Mouse (Mus musculus): ENCODE results near the gene Zfp712. TPM values are rescaled to one million over a fixed set of nuclear protein-coding genes. Genes with fewer than 3 reads are reported as not detected.

Zfp712 gene
- polyA plus RNA-seq, 2 experiments = 0.28 to 1.0 TPM

DNA sequence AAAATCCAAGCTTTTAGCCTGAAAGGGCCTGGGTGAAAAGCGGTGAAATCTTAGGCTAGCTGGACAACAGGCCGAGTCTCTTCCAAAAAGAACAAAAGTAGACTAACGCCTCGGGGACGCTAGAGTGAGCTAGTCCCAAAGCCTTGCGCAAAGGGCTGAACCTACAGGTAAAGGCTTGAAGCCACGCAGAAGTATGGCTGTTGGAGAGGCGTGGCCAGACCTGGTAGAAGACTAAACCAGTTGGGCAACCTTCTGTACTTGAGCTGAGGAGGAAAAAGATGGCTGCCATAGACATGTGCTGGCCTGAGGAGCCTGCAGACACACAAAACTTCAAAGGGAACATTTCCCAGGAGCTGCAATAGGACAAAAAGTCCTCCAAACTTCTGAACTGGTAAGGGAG lies 4.4 kb upstream of the Zfp712 start:
- Histone ChIP-seq H3K9me3 (ENCODE audit: control insufficient read depth, low read length) (peaks cover 2% of the 10 kb centered on the region; the same call in 1 of the 2 replicates), H3K4me1 (replicated peaks; ENCODE audit: control insufficient read depth in 2 of 2, insufficient read depth in 2 of 2, low read length in 1 of 2) (peaks cover 0 to under 1% of the 10 kb centered on the region in 2 experiments; a peak in 2 of 4 replicates), H3K9ac (replicated peaks) (no peak overlapping the region), H3K4me2 (ENCODE audit: low read depth) (no peak overlapping the region), H3K36me3 (replicated peaks; ENCODE audit: control insufficient read depth, insufficient read depth, low read depth) (peaks cover 4% of the 10 kb centered on the region), H3K27ac (no peak overlapping the region), H3K27me3 (ENCODE audit: control insufficient read depth, insufficient read depth, low read length) (no peaks in the 10 kb centered on the region), H3K4me3 (ENCODE audit: insufficient read depth in 1 of 2, low read depth in 2 of 2, low read length in 2 of 2) (no peak overlapping the region)
- TF ChIP-seq EP300 (IDR thresholded peaks at IDR 0.05; ENCODE audit: low read depth) = no peak
- TF ChIP-seq CTCF (IDR thresholded peaks at IDR 0.05; ENCODE audit: low read depth) = no peak
- ATAC-seq (ENCODE audit: insufficient read depth) (no peak), DNase-seq (ENCODE audit: low read depth in 3 of 3, low spot score in 3 of 3) (no peak)
- 83% methylated on average over 8 of the region's 8 CpGs for WGBS (ENCODE audit: insufficient replicate concordance)

DNA sequence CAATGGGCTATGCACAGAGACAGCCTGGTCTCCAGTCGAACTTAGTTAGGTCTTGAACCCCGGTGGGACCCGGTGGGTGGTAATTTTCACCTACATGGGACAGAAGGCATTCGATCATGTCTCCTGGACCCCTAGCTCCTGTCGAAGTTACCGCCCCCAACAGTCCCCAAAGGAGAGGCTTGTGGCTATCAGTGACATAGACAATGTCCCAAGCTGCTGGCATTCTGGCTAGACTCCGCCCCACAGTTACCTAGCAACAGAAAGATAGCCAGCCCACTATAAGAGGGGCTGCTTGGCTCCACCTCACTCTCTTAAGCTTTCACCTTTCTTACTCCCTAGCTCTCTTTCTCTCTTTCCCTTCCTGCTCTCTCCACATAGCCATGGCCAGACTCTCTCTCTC lies 1.5 kb upstream of the Zfp712 start:
- TF ChIP-seq EP300 (IDR thresholded peaks at IDR 0.05; ENCODE audit: low read depth) (no peak), CTCF (IDR thresholded peaks at IDR 0.05; ENCODE audit: low read depth) (no peak)
- Histone ChIP-seq H3K9ac (replicated peaks) (no peak overlapping the region), H3K4me1 (replicated peaks; ENCODE audit: control insufficient read depth in 2 of 2, insufficient read depth in 2 of 2, low read length in 1 of 2) (peaks cover 2 to 4% of the 10 kb centered on the region in 2 experiments; a peak in 3 of 4 replicates), H3K27ac (no peak overlapping the region), H3K9me3 (ENCODE audit: control insufficient read depth, low read length) (no peaks in the 10 kb centered on the region), H3K27me3 (ENCODE audit: control insufficient read depth, insufficient read depth, low read length) (no peaks in the 10 kb centered on the region), H3K4me3 (ENCODE audit: insufficient read depth in 1 of 2, low read depth in 2 of 2, low read length in 2 of 2) (no peak overlapping the region), H3K36me3 (replicated peaks; ENCODE audit: control insufficient read depth, insufficient read depth, low read depth) (no peaks in the 10 kb centered on the region), H3K4me2 (ENCODE audit: low read depth) (no peak overlapping the region)
- DNase-seq (ENCODE audit: low read depth in 3 of 3, low spot score in 3 of 3) = no peak
- no peak for ATAC-seq (ENCODE audit: insufficient read depth)
- WGBS (ENCODE audit: insufficient replicate concordance) = 55% methylated on average over 7 of the region's 7 CpGs

DNA sequence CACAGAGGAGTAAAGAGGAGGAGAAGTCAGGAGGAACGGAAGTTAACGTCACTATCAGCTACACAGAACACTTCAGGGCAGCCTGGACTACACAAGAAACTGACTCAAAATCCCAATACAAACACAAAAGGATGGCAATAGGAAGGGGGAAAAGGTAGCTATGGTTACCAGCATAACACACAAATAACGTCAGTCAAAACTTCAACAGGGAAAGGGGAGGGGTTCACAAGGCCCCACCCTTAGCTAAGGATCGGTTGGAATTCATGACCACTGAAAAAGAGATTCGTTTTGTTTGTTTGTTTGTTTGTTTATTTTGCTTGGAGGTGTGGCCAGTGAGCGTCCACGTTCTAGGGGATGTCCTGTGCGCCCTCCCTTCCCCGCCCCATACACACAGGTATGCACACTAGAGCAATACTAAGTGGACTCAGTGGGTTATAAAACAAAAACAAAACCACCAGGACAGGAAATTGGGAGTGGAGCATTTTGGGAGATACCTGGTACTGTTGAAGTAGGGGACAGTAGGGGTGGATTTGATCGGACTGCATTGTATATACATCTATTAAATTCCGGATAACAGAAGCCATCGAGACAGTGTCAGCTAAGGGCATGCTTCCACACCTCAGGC lies 697 bp downstream of the Zfp712 start:
- Histone ChIP-seq H3K27ac (peak overlapping the region; percentile 81), H3K4me2 (ENCODE audit: low read depth) (peak overlapping the region; percentile 91), H3K9ac (replicated peaks) (peak overlapping the region; percentile 79), H3K9me3 (ENCODE audit: control insufficient read depth, low read length) (no peaks in the 10 kb centered on the region), H3K27me3 (ENCODE audit: control insufficient read depth, insufficient read depth, low read length) (no peaks in the 10 kb centered on the region), H3K4me1 (replicated peaks; ENCODE audit: control insufficient read depth in 2 of 2, insufficient read depth in 2 of 2, low read length in 1 of 2) (peaks cover 2 to 4% of the 10 kb centered on the region in 2 experiments; a peak in 3 of 4 replicates), H3K36me3 (replicated peaks; ENCODE audit: control insufficient read depth, insufficient read depth, low read depth) (no peaks in the 10 kb centered on the region), H3K4me3 (ENCODE audit: insufficient read depth in 1 of 2, low read depth in 2 of 2, low read length in 2 of 2) (peak overlapping the region; percentile 85 to 97)
- TF ChIP-seq CTCF (IDR thresholded peaks at IDR 0.05; ENCODE audit: low read depth) (no peak), EP300 (IDR thresholded peaks at IDR 0.05; ENCODE audit: low read depth) (no peak)
- DNase-seq (ENCODE audit: low read depth in 3 of 3, low spot score in 3 of 3) (peak in 2 of 3 experiments; percentile 25 to 31), ATAC-seq (ENCODE audit: insufficient read depth) (peak; percentile 44)
- 4% methylated on average over 12 of the region's 12 CpGs for WGBS (ENCODE audit: insufficient replicate concordance)

Other genes starting within 250 kb of the Zfp712 start
- gene Gm10767, start 156.3 kb downstream of the Zfp712 start, polyA plus RNA-seq (2012; rRNA removed) = 0.15 and 0.23 TPM in 2 replicates
- 0.23 and 0.27 TPM in 2 replicates for gene Gm10767, start 156.3 kb downstream of the Zfp712 start, polyA plus RNA-seq (2014; fragmentation: Nextera tagmentation; extraction: Ambion mirVana)
- 0.39 and 0.63 TPM in 2 replicates for gene Zfp708, start 36.8 kb upstream of the Zfp712 start, polyA plus RNA-seq (2012; rRNA removed)
- gene Zfp708, start 36.8 kb upstream of the Zfp712 start, polyA plus RNA-seq (2014; fragmentation: Nextera tagmentation; extraction: Ambion mirVana) = 0.96 and 1.3 TPM in 2 replicates
- gene Gm28557, start 47.4 kb upstream of the Zfp712 start, polyA plus RNA-seq (2012; rRNA removed) = 1.8 and 3.1 TPM in 2 replicates
- gene Gm28557, start 47.4 kb upstream of the Zfp712 start, polyA plus RNA-seq (2014; fragmentation: Nextera tagmentation; extraction: Ambion mirVana) = 1.3 TPM in 2 replicates
- gene Rslcan18, start 55.1 kb upstream of the Zfp712 start, polyA plus RNA-seq (2012; rRNA removed) = 0.13 and 0.20 TPM in 2 replicates
- 0.11 and 0.15 TPM in 2 replicates for gene Rslcan18, start 55.1 kb upstream of the Zfp712 start, polyA plus RNA-seq (2014; fragmentation: Nextera tagmentation; extraction: Ambion mirVana)
- gene Zfp759, start 60.5 kb upstream of the Zfp712 start, polyA plus RNA-seq (2012; rRNA removed) = 0.14 and 0.33 TPM in 2 replicates
- gene Zfp759, start 60.5 kb upstream of the Zfp712 start, polyA plus RNA-seq (2014; fragmentation: Nextera tagmentation; extraction: Ambion mirVana) = 0.38 and 0.56 TPM in 2 replicates
- gene Rsl1, start 112.0 kb upstream of the Zfp712 start, polyA plus RNA-seq (2012; rRNA removed) = 0.89 and 1.1 TPM in 2 replicates
- gene Rsl1, start 112.0 kb upstream of the Zfp712 start, polyA plus RNA-seq (2014; fragmentation: Nextera tagmentation; extraction: Ambion mirVana) = 0.82 and 1.5 TPM in 2 replicates
- gene Zfp455, start 133.3 kb upstream of the Zfp712 start, polyA plus RNA-seq (2012; rRNA removed) = 0.17 and 0.18 TPM in 2 replicates
- 0.27 TPM in 2 replicates for gene Zfp455, start 133.3 kb upstream of the Zfp712 start, polyA plus RNA-seq (2014; fragmentation: Nextera tagmentation; extraction: Ambion mirVana)
- gene Zfp458, start 217.3 kb upstream of the Zfp712 start, polyA plus RNA-seq (2012; rRNA removed) = 0.27 and 0.49 TPM in 2 replicates
- gene Zfp458, start 217.3 kb upstream of the Zfp712 start, polyA plus RNA-seq (2014; fragmentation: Nextera tagmentation; extraction: Ambion mirVana) = 0.28 and 0.34 TPM in 2 replicates
- gene Zfp457, start 245.3 kb upstream of the Zfp712 start, polyA plus RNA-seq (2012; rRNA removed) = 0.42 and 0.44 TPM in 2 replicates
- gene Zfp457, start 245.3 kb upstream of the Zfp712 start, polyA plus RNA-seq (2014; fragmentation: Nextera tagmentation; extraction: Ambion mirVana) = 0.24 TPM in 1 of 2 replicates, not detected in the other

All from liver, embryonic 14.5 days (tissue).